Mouse (Mus musculus) liver, embryonic 14.5 days (tissue): ENCODE data around the gene Gen1.

Experiments used
- CTCF ChIP-seq: IDR thresholded peaks from 2 replicates; pipeline ENCODE4 v1.5.1; 2016; ENCODE audit warnings: antibody characterized with exemption, low read depth, control low read depth
- EP300 ChIP-seq: IDR thresholded peaks from 2 replicates; pipeline ENCODE4 v1.6.1; 2016; ENCODE audit warnings: antibody characterized with exemption, low read depth

GRCm38 (mm10) chr12:11300858-11301257 lies 35.3 kb upstream of the Gen1 start:
- TF ChIP-seq CTCF (no peak), EP300 (no peak)
